17 mouse cellular contexts compared by ENCODE assay signal in the genomic region with DNA sequence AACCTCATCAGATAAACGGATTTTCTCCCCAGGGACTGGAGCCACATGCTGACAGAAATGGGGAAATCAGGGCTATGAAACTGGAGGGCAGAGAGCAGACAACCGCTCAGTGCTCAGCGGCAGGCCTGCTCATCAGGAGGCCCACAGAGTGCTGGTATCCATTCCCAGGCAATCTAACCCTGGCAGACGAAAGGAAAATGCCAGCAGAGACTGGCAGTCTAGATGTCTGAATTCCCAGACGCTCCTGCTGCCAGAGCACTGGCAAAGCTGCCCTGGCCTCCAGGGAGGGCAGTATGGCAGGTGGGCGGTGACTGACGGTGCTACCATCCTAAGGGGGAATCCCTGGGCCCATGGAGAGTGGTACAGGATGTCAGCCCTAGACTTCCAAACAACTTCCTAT.
DNase-seq lines count a peak whose midpoint lies in the region; ATAC-seq and TF ChIP-seq lines count a peak whose summit lies in the region.
"Had no signal": no experiment of that assay in that cellular context is flagged by ENCODE, and none has a peak within 500 bp of the region (broad histone marks: within the 10 kb centered on the region; RNA-seq: fewer than 3 reads in every experiment).

No protein-coding gene starts in this region.

- CTCF ChIA-PET in Patski (lab: Charles Lee), result no interaction called here

- POLR2A ChIA-PET in Patski (lab: Charles Lee), result no interaction called here

- peak; percentile 30 to 49 for DNase-seq in cerebellum, adult 18-20 months
- DNase-seq in cerebellum, postnatal 4 days (ENCODE audit: low spot score in 2 of 2), result no peak
- DNase-seq in gastrocnemius, postnatal 25 days, result peak; percentile 15
- no peak for DNase-seq in gastrocnemius, postnatal 4 days (ENCODE audit: low spot score in 2 of 2)
- peak; percentile 12 for DNase-seq in Patski (ENCODE audit: low read depth, low spot score)
- DNase-seq in cerebellum, postnatal 25 days, result peak; percentile 59 to 68
- DNase-seq in embryo, embryonic 11 days, result no peak
- DNase-seq: adrenal gland, postnatal 25 days; kidney, adult 9 months; kidney, postnatal 36 days; layer of hippocampus, adult 9-11 months; lung, adult 18-20 months; lung, postnatal 14 days; thymus, postnatal 14 days had no signal

- H3K27me3 ChIP-seq in Patski, result no peaks in the 10 kb centered on the region
- H3K27me3 ChIP-seq: embryonic facial prominence, embryonic 12.5 days; neural tube, embryonic 13.5 days had no signal

- TF ChIP-seq CTCF in Patski (IDR thresholded peaks at IDR 0.05), result no peak

- no peak for ATAC-seq in Patski
- ATAC-seq: inflammation-experienced regulatory T-cells, adult 6 months had no signal

- in situ Hi-C loops in Patski (cut with MboI; ENCODE audit: low pct_unique_long_range_greater_than_20kb), result no loop called here

Comparison
In these comparisons a context has a peak if more than half of its experiments do, and no peak if none do; other contexts are left out.
1. DNase-seq: peak in cerebellum, adult 18-20 months (2 of 2), gastrocnemius, postnatal 25 days (single experiment), Patski (single experiment) and cerebellum, postnatal 25 days (2 of 2); none in cerebellum, postnatal 4 days (0 of 2), gastrocnemius, postnatal 4 days (0 of 2) and embryo, embryonic 11 days (single experiment).